Mouse (Mus musculus) midbrain, embryonic 14.5 days (tissue): ENCODE measurements around the gene Cd164l2. TPM values are rescaled to one million over a fixed set of nuclear protein-coding genes. Genes with fewer than 3 reads are reported as not detected.

ENCODE experiments used
- ATAC-seq: fragments of 200-750 bp; cut with Nextera tagmentation; 2 replicates; pipeline ENCODE4 v1.8.0; 2017; ENCODE audit warnings: moderate number of reproducible peaks, moderate library complexity; ENCODE audit not compliant: low FRiP score, low TSS enrichment
- DNase-seq: peaks from one replicate; pipeline ENCODE4 v3.0.0-alpha.2; 2015
- H3K27ac ChIP-seq: fragments of 300-500 bp; sonication (generic); replicated peaks from 2 replicates; pipeline ENCODE4 v1.5.1; 2014; ENCODE audit warnings: mild to moderate bottlenecking, low read depth, low read length, moderate library complexity
- H3K27me3 ChIP-seq: fragments of 300-500 bp; sonication (generic); 2 replicates; pipeline ENCODE4 v1.6.1; 2014; ENCODE audit warnings: low read length, control low read depth, mixed read lengths; ENCODE audit not compliant: control insufficient read depth, insufficient read depth
- H3K36me3 ChIP-seq: fragments of 300-500 bp; sonication (generic); 2 replicates; pipeline ENCODE4 v1.6.1; 2014; ENCODE audit warnings: low read length, control low read depth; ENCODE audit not compliant: control insufficient read depth, insufficient read depth
- H3K4me1 ChIP-seq: fragments of 300-500 bp; sonication (generic); 2 replicates; pipeline ENCODE4 v1.6.1; 2014; ENCODE audit warnings: mild to moderate bottlenecking, antibody characterized with exemption, low read length, control low read depth; ENCODE audit not compliant: control insufficient read depth, insufficient read depth
- H3K4me2 ChIP-seq: fragments of 300-500 bp; sonication (generic); 2 replicates; pipeline ENCODE4 v1.6.1; 2014; ENCODE audit warnings: mild to moderate bottlenecking, low read length, moderate library complexity
- H3K4me3 ChIP-seq: fragments of 300-500 bp; sonication (generic); replicated peaks from 2 replicates; pipeline ENCODE4 v1.5.1; 2014; ENCODE audit warnings: low read depth, low read length
- H3K9ac ChIP-seq: fragments of 300-500 bp; sonication (generic); replicated peaks from 2 replicates; pipeline ENCODE4 v1.6.1; 2014; ENCODE audit warnings: mild to moderate bottlenecking, low read length, moderate library complexity
- H3K9me3 ChIP-seq: fragments of 300-500 bp; sonication (generic); 2 replicates; pipeline ENCODE4 v1.6.1; 2016; ENCODE audit warnings: low read length, control low read depth, mixed read lengths; ENCODE audit not compliant: control insufficient read depth
- whole genome bisulfite sequencing: fragments of 180-500 bp; shearing (Covaris S2); extraction: QIAGEN DNeasy Blood & Tissue Kit; methylation state at CpG from one replicate; pipeline ENCODE4 v1.1.7; 2014; 5-methylcytosine and 5-hydroxymethylcytosine counted together
- polyA plus RNA-seq: library from polyadenylated mRNA; unstranded; fragments of >200 nt; fragmentation: Nextera tagmentation; extraction: Ambion mirVana; gene quantifications from 2 replicates; pipeline ENCODE4 v1.2.1, GENCODE M21; 2014

Gene Cd164l2
- polyA plus RNA-seq, 1 experiment from 2014 or later, result 0.95 TPM

DNA sequence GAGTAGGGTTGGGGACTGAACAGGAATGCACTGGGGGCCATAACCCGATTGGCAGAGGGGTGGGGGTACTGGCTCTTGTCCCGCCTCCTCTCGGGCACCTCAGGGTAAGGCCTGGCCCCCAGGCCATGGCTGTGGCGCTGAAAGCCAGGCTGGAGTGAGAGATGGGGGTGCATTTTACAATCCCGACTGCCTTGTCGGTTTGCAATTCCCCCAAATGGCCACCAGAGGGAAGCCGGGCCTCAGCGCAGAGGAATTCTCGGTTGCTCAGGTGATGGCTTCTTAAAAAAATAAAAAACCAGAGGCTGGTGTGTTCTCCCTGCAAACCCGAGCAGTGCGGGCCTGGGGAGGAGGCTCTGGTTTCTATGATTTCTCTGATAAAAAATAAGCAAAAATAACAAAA is 2.6 kb upstream of the Cd164l2 start:
- Histone ChIP-seq H3K27ac (no peak overlapping the region), H3K9ac (no peak overlapping the region), H3K4me1 (peaks cover 24% of the 10 kb centered on the region), H3K4me3 (no peak overlapping the region), H3K4me2 (no peak overlapping the region), H3K36me3 (no peaks in the 10 kb centered on the region), H3K27me3 (peaks cover 24% of the 10 kb centered on the region), H3K9me3 (no peaks in the 10 kb centered on the region)
- WGBS, result 5% methylated on average over 11 of the region's 11 CpGs
- no peak for ATAC-seq
- DNase-seq, result peak; percentile 88

DNA sequence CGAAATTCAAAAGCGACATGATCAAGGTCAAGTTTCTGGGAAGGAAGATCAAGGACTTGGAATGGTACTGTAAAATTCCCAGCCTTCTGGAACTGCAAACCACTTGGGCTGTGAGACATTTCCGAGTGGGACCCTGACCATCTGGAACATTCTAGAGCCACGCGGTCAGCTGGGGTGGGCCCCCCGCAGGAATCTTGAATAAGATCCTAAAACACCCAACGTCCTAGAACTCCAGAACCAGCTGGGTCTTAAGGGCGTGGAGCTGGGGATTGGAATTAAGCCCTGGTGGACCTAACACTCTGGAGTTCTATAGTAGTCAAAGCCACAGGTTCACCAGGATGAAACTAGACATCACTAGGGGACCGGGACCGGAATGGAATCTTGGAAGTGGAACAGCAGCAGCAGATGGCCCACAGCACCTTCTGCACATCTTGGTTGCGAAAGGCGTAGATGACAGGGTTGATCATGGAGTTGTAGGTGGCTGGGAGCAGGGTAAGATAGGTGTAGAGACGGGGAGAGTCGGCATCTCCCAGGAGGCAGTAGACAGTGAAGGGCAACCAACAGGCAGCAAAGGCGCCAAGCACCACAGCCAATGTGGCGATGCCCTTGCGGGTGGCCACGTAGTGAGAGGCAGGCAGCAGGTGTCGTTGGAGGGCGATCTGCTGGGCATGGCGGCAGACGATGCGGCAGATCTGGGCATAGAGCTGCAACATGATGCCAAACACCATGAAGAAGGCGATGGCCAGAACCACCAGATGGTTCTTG is 1.7 kb upstream of the Cd164l2 start:
- Histone ChIP-seq H3K4me1 (peaks cover 18% of the 10 kb centered on the region; the same call in 1 of the 2 replicates), H3K9ac (no peak overlapping the region), H3K27me3 (peaks cover 24% of the 10 kb centered on the region), H3K4me3 (no peak overlapping the region), H3K36me3 (no peaks in the 10 kb centered on the region), H3K9me3 (no peaks in the 10 kb centered on the region), H3K27ac (no peak overlapping the region), H3K4me2 (no peak overlapping the region)
- no peak for DNase-seq
- ATAC-seq, result no peak
- 92% methylated on average over 24 of the region's 24 CpGs for WGBS

DNA sequence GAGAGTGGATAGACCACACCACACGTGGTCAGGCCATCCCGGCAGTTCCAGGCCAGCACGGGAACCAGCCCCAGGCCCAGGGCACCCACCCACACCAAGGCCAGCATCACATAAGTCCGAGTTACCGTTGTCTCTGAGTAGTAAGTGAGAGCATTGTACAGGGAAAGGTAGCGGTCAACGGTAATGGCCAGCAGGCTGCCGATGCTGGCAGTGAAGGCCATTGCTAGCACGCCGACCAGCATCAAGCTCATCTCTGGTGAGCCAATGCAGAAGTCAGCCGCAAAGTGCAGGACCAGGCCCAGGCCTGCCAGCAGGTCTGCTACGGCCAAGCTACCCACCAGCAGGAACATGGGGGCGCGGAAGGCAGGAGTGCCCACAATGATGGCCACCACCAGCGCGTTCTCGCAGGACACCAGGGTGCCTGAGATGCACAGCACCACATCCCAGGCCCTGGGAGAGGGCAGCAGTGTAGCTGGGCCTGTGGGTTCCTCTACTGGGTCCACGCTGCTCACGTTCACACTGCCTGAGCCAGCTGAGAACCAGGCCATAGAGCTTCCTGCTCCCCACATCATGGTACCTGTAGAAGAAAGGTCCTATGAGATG is 1.0 kb upstream of the Cd164l2 start:
- no peaks in the 10 kb centered on the region for H3K9me3 ChIP-seq
- no peaks in the 10 kb centered on the region for H3K36me3 ChIP-seq
- 94% methylated on average over 19 of the region's 19 CpGs for WGBS

DNA sequence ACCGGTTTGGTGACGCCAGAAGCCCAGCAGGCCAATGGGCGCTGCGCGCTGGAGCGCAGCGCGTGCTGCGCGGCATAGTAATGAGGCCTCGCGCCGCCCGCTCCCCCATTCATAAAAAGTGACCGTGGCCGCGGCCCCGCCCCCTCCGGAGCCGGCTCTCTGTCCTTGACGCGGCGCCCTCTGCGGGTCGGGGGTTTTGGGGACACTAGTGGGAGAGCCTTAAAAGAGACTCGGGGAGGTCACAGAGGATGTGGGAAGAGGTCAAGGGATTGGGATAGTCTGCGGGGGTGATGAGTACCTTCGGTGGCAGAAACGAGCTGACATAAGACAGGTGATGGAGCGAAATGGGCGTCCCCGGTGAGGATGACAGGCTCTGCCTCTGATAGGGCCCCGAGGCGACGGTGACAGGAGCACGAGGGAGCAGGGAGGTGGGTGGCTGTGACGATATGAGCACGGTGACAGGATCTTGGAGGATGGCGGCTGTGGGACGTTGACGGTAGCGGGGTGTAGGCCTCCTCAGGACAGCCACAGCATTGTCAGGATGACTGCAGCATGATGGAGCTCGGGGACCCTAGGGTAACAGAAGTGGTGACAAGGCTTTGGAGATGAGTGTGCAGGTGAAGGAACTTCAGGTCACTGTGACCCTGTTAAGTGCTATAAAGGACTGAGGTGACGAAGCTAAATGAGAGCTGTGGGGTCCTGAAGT is 784 bp downstream of the Cd164l2 start:
- H3K4me2 ChIP-seq, result peak overlapping the region; percentile 97
- H3K9me3 ChIP-seq, result no peaks in the 10 kb centered on the region
- 1% methylated on average over 44 of the region's 44 CpGs for WGBS
- peaks cover 24% of the 10 kb centered on the region for H3K27me3 ChIP-seq
- DNase-seq, result peak; percentile 92
- peak overlapping the region; percentile 57 for H3K9ac ChIP-seq
- H3K27ac ChIP-seq, result no peak overlapping the region
- H3K4me3 ChIP-seq, result peak overlapping the region; percentile 64
- ATAC-seq, result peak; percentile 88
- peaks cover 18% of the 10 kb centered on the region; the same call in 1 of the 2 replicates for H3K4me1 ChIP-seq
- H3K36me3 ChIP-seq, result no peaks in the 10 kb centered on the region

More for the DNA sequence above, 1.0 kb upstream of the Cd164l2 start:
- H3K27me3 ChIP-seq, result peaks cover 24% of the 10 kb centered on the region
- ATAC-seq (no peak), DNase-seq (no peak)
- no peak overlapping the region for H3K4me3 ChIP-seq
- H3K27ac ChIP-seq, result no peak overlapping the region
- H3K4me1 ChIP-seq, result peaks cover 18% of the 10 kb centered on the region; the same call in 1 of the 2 replicates
- no peak overlapping the region for H3K4me2 ChIP-seq
- no peak overlapping the region for H3K9ac ChIP-seq

DNA sequence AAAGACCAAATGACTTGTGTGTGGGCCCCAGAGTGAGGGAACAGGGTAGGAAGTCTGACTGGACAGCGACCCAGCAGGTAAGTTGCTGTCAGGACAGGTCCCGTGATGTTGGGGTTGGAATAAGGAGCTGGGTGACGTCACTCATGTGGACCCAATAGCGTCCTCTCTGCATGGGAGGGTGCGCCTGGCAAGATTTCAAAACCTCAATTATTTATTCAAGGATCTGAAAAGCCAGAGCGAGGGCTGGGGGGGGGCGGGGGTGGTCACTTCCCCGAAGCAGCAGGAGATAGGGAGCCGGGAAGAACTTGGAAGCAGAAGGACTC is 1.3 kb downstream of the Cd164l2 start:
- Histone ChIP-seq H3K4me1 (peaks cover 18% of the 10 kb centered on the region; the same call in 1 of the 2 replicates), H3K27me3 (peaks cover 24% of the 10 kb centered on the region), H3K27ac (no peak overlapping the region), H3K9ac (peak overlapping the region; percentile 57; the same call in 1 of the 2 replicates), H3K36me3 (no peaks in the 10 kb centered on the region), H3K4me3 (peak overlapping the region; percentile 64), H3K4me2 (peak overlapping the region; percentile 97), H3K9me3 (no peaks in the 10 kb centered on the region)
- WGBS, result 0% methylated on average over 9 of the region's 9 CpGs
- DNase-seq (peak; percentile 67), ATAC-seq (no peak)

DNA sequence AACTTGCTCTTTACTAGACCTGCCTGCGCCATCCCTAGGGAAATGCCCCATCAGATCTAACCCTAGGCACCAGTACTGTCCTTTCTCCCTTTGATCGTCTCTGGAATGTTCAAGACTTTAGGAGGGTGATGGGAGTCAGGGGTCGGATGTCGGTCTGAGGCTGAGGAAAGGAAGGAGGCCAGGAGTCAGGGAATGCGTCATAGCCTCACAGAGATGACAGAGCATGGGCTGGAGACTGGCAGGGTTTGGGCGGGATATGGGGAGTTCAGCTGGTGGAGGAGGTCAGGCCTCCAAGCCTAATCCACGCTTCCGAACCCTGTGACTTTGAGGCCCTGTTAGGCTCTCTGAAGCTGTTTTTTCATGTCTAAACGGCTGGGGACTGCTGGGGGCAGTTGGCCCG is 1.7 kb downstream of the Cd164l2 start:
- no peaks in the 10 kb centered on the region for H3K36me3 ChIP-seq
- peaks cover 18% of the 10 kb centered on the region; the same call in 1 of the 2 replicates for H3K4me1 ChIP-seq
- H3K4me2 ChIP-seq, result peak overlapping the region; percentile 97
- no peak overlapping the region for H3K9ac ChIP-seq
- H3K27ac ChIP-seq, result no peak overlapping the region
- no peak for ATAC-seq
- DNase-seq, result no peak
- WGBS, result 8% methylated on average over 10 of the region's 10 CpGs
- H3K27me3 ChIP-seq, result peaks cover 24% of the 10 kb centered on the region
- no peaks in the 10 kb centered on the region for H3K9me3 ChIP-seq
- peak overlapping the region; percentile 64 for H3K4me3 ChIP-seq

DNA sequence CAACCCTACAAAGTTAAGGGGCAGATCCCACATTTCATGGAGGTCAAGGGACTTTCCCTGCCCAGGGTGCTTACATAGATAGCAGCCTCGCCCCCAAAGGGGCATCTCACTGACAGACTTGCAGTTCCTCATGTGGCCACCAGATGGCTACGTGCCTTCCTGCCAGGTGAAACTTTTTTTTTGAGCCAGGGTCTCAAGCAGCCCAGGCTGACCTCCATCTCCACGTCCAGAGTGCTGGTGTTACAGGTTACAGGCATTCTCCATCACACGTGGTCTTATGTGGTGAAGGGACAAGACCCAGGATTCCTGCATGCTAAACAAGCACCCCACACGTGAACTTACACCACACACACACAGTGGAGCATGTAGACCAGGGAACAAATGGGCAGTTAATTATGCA is 5.7 kb downstream of the Cd164l2 start:
- H3K4me1 ChIP-seq, result peaks cover 19% of the 10 kb centered on the region
- WGBS, result 2% methylated on average over 5 of the region's 5 CpGs
- H3K4me2 ChIP-seq, result no peak overlapping the region
- H3K9ac ChIP-seq, result no peak overlapping the region
- H3K27me3 ChIP-seq, result peaks cover 22% of the 10 kb centered on the region
- no peaks in the 10 kb centered on the region for H3K36me3 ChIP-seq
- no peak for ATAC-seq
- no peak overlapping the region for H3K27ac ChIP-seq
- peak; percentile 87 for DNase-seq
- H3K9me3 ChIP-seq, result no peaks in the 10 kb centered on the region
- H3K4me3 ChIP-seq, result no peak overlapping the region

DNA sequence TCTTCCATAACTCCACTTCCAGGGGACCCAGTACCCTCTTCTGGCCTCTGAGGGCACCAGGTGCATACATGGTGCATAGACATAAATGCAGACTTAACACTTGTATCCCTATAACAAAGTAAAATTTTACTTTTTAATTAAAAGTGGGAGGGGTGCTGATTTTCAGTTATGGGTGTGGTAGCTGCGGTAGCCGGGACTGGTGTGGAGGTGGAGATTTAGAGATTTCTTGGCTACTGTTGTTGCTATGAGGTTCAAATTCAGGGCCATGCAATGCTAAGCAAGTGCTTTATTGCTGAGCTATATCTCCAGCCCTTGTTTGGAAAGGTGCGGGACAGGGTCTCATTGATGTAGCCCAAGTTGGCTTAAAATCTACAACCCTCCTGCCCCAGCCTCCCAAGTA is 6.8 kb downstream of the Cd164l2 start:
- Histone ChIP-seq H3K27me3 (peaks cover 15% of the 10 kb centered on the region), H3K9ac (no peak overlapping the region), H3K4me1 (peaks cover 8% of the 10 kb centered on the region; the same call in 1 of the 2 replicates), H3K36me3 (no peaks in the 10 kb centered on the region), H3K27ac (no peak overlapping the region), H3K9me3 (no peaks in the 10 kb centered on the region), H3K4me3 (no peak overlapping the region), H3K4me2 (no peak overlapping the region)
- ATAC-seq (no peak), DNase-seq (no peak)
- 87% methylated on average over 3 of the region's 3 CpGs for WGBS
